Mouse (Mus musculus) neutrophil, adult 5-6 weeks (primary cell): ENCODE data around the gene Gm4881. TPM values are rescaled to one million over a fixed set of nuclear protein-coding genes. Genes with fewer than 3 reads are reported as not detected.

Experiments used
- ATAC-seq: fragments of 151-379, 151-347 bp; 2 replicates; pipeline ENCODE4 v1.8.0; 2017; ENCODE audit warnings: mild to moderate bottlenecking, moderate TSS enrichment; ENCODE audit not compliant: insufficient number of reproducible peaks, poor library complexity, low FRiP score, severe bottlenecking; ENCODE audit errors: extremely low read depth
- total RNA-seq: library from RNA; stranded (forward); fragments of 200-1000 nt; gene quantifications from 2 replicates; pipeline ENCODE4 v1.2.3, GENCODE M21; 2017

The Gm4881 gene
- total RNA-seq, 1 experiment from 2014 or later, result not detected

- peak; percentile 93 for ATAC-seq
These were observed 60.2 kb downstream of the Gm4881 start, which contains the start of gene Rps19 for GRCm38 (mm10) chr7:24883896-24884692. Gene Rps19, plus strand, starts transcription at chr7:24884371.

GRCm38 (mm10) chr7:24882416-24883199, 61.7 kb downstream of the Gm4881 start:
- ATAC-seq, result no peak

GRCm38 (mm10) chr7:24879620-24880019, 64.7 kb downstream of the Gm4881 start:
- no peak for ATAC-seq

- ATAC-seq, result no peak
These were observed 66.7 kb downstream of the Gm4881 start for GRCm38 (mm10) chr7:24877588-24877987.

Other genes starting within 250 kb of the Gm4881 start
- not detected in 2 replicates for gene BC049730, start 235.3 kb downstream of the Gm4881 start, total RNA-seq
- not detected in 2 replicates for gene Gm4763, start 217.6 kb downstream of the Gm4881 start, total RNA-seq
- gene Cd177, start 184.2 kb downstream of the Gm4881 start, total RNA-seq, result 40.7 and 50.3 TPM in 2 replicates
- gene Ceacam10, start 167.3 kb downstream of the Gm4881 start, total RNA-seq, result 30.5 and 43.1 TPM in 2 replicates
- gene Gm9844, start 82.3 kb downstream of the Gm4881 start, total RNA-seq, result 5.2 and 7.1 TPM in 2 replicates
- not detected in 2 replicates for gene Lypd4, start 74.6 kb downstream of the Gm4881 start, total RNA-seq
- not detected in 2 replicates for gene Dmrtc2, start 74.4 kb downstream of the Gm4881 start, total RNA-seq
- 834 and 844 TPM in 2 replicates for gene Rps19, start 60.1 kb downstream of the Gm4881 start, total RNA-seq
- 464 and 482 TPM in 2 replicates for gene Cd79a, start 47.1 kb downstream of the Gm4881 start, total RNA-seq
- gene Arhgef1, start 41.6 kb downstream of the Gm4881 start, total RNA-seq, result 473 and 474 TPM in 2 replicates
- 201 and 229 TPM in 2 replicates for gene Rabac1, start 28.3 kb upstream of the Gm4881 start, total RNA-seq
- gene Atp1a3, start 61.5 kb upstream of the Gm4881 start, total RNA-seq, result 60.2 and 66.9 TPM in 2 replicates
- gene Grik5, start 127.9 kb upstream of the Gm4881 start, total RNA-seq, result 1.1 and 2.1 TPM in 2 replicates
- gene Zfp574, start 128.1 kb upstream of the Gm4881 start, total RNA-seq, result 11.6 and 11.9 TPM in 2 replicates
- 47.4 and 53.1 TPM in 2 replicates for gene Pou2f2, start 235.2 kb upstream of the Gm4881 start, total RNA-seq